Mouse (Mus musculus) c-Kit-negative CD71-positive TER-119-positive erythroid progenitor cells, embryonic 14.5 days (primary cell): Measurements from ENCODE around the gene Myo16.

Experiments
- DNase-seq: peaks from one replicate; pipeline ENCODE4 v3.0.0-alpha.2; 2013; ENCODE audit warnings: low read depth, low spot score

Gene Myo16

GRCm38 (mm10) chr8:10472371-10472770, 318.7 kb downstream of the Myo16 start:
- DNase-seq: no peak

GRCm38 (mm10) chr8:10474446-10474845, 320.7 kb downstream of the Myo16 start:
- DNase-seq: no peak

- DNase-seq: no peak
Measured at GRCm38 (mm10) chr8:10479059-10479458, 325.3 kb downstream of the Myo16 start.

GRCm38 (mm10) chr8:10480850-10481249, 327.1 kb downstream of the Myo16 start:
- DNase-seq: no peak

- DNase-seq: no peak
Measured at GRCm38 (mm10) chr8:10482064-10482463, 328.4 kb downstream of the Myo16 start.

GRCm38 (mm10) chr8:10482880-10483279, 329.2 kb downstream of the Myo16 start:
- DNase-seq: no peak

- no peak for DNase-seq
Measured at GRCm38 (mm10) chr8:10483841-10484240, 330.1 kb downstream of the Myo16 start.

- DNase-seq: no peak
Measured at GRCm38 (mm10) chr8:10489738-10490419, 336.2 kb downstream of the Myo16 start.

- DNase-seq: no peak
Measured at GRCm38 (mm10) chr8:10490420-10490784, 336.7 kb downstream of the Myo16 start.

GRCm38 (mm10) chr8:10490874-10491273, 337.2 kb downstream of the Myo16 start:
- no peak for DNase-seq

- DNase-seq: no peak
Measured at GRCm38 (mm10) chr8:10499846-10500245, 346.1 kb downstream of the Myo16 start.

- DNase-seq: no peak
Measured at GRCm38 (mm10) chr8:10500465-10500864, 346.8 kb downstream of the Myo16 start.

GRCm38 (mm10) chr8:10501750-10502149, 348.0 kb downstream of the Myo16 start:
- DNase-seq: no peak

GRCm38 (mm10) chr8:10512105-10512504, 358.4 kb downstream of the Myo16 start:
- no peak for DNase-seq

GRCm38 (mm10) chr8:10517381-10517780, 363.7 kb downstream of the Myo16 start:
- DNase-seq: no peak

GRCm38 (mm10) chr8:10519276-10519675, 365.6 kb downstream of the Myo16 start:
- no peak for DNase-seq

GRCm38 (mm10) chr8:10521463-10521862, 367.8 kb downstream of the Myo16 start:
- no peak for DNase-seq

GRCm38 (mm10) chr8:10525686-10526085, 372.0 kb downstream of the Myo16 start:
- no peak for DNase-seq

- no peak for DNase-seq
Measured at GRCm38 (mm10) chr8:10526616-10527015, 372.9 kb downstream of the Myo16 start.

- DNase-seq: no peak
Measured at GRCm38 (mm10) chr8:10534619-10535286, 381.0 kb downstream of the Myo16 start.

GRCm38 (mm10) chr8:10538319-10538718, 384.6 kb downstream of the Myo16 start:
- DNase-seq: no peak

GRCm38 (mm10) chr8:10539665-10540064, 386.0 kb downstream of the Myo16 start:
- DNase-seq: no peak

GRCm38 (mm10) chr8:10545890-10546289, 392.2 kb downstream of the Myo16 start:
- DNase-seq: no peak
